Mouse (Mus musculus): ENCODE results near the gene Tnrc6b. TPM values are rescaled to one million over a fixed set of nuclear protein-coding genes. Genes with fewer than 3 reads are reported as not detected.

The Tnrc6b gene
- total and polyA plus RNA-seq, 3 experiments: 7.8 to 13.9 (median 8.0) TPM

GRCm38 (mm10) chr15:80682343-80682742, 28.8 kb upstream of the Tnrc6b start:
- no peak for DNase-seq (ENCODE audit: low read depth, low spot score)
- Histone ChIP-seq H3K79me2 (ENCODE audit: control insufficient read depth, insufficient read depth, low read length, poor library complexity) (no peaks in the 10 kb centered on the region), H3K36me3 (ENCODE audit: control insufficient read depth in 1 of 2, insufficient read depth in 2 of 2, low read length in 2 of 2) (no peaks in the 10 kb centered on the region), H3K4me3 (ENCODE audit: control insufficient read depth in 1 of 2, insufficient read depth in 1 of 2, low read depth in 2 of 2, low read length in 2 of 2) (no peak overlapping the region), H3K27ac (ENCODE audit: control insufficient read depth, low read depth, low read length) (no peak overlapping the region), H3K9me3 (replicated peaks; ENCODE audit: insufficient read depth, low read length) (no peaks in the 10 kb centered on the region), H3K27me3 (ENCODE audit: control insufficient read depth in 1 of 2, insufficient read depth in 2 of 2, low read length in 2 of 2) (peaks cover 5 to 16% of the 10 kb centered on the region in 2 experiments), H3K9ac (ENCODE audit: control insufficient read depth, low read depth, low read length, poor library complexity, severe bottlenecking) (no peak overlapping the region), H3K4me1 (ENCODE audit: control insufficient read depth in 1 of 2, insufficient read depth in 2 of 2, low read length in 2 of 2) (no peaks in the 10 kb centered on the region)
- TF ChIP-seq USF1 (IDR thresholded peaks at IDR 0.05; ENCODE audit: low read depth, low read length) (no peak), MAFK (IDR thresholded peaks at IDR 0.05; ENCODE audit: borderline replicate concordance, low read depth, low read length) (no peak), ZMIZ1 (IDR thresholded peaks at IDR 0.05; ENCODE audit: low read depth, low read length) (no peak), JUND (IDR thresholded peaks at IDR 0.05; ENCODE audit: low read depth, low read length) (no peak), MXI1 (IDR thresholded peaks at IDR 0.05; ENCODE audit: low read depth, low read length) (no peak), CHD2 (IDR thresholded peaks at IDR 0.05; ENCODE audit: low read length) (no peak), POLR2AphosphoS5 (IDR thresholded peaks at IDR 0.05; ENCODE audit: borderline replicate concordance, low read depth, low read length) (no peak), MYC (IDR thresholded peaks at IDR 0.05; ENCODE audit: low read depth, low read length) (no peak), EP300 (IDR thresholded peaks at IDR 0.05; ENCODE audit: low read depth in 1 of 2, low read length in 2 of 2) (no peak), RAD21 (IDR thresholded peaks at IDR 0.05; ENCODE audit: low read depth, low read length) (no peak), GATA1 (IDR thresholded peaks at IDR 0.05; ENCODE audit: low read depth, low read length) (no peak), CHD1 (IDR thresholded peaks at IDR 0.05; ENCODE audit: low read depth, low read length) (no peak), SIN3A (IDR thresholded peaks at IDR 0.05; ENCODE audit: low read length) (no peak)

- H3K9me3 ChIP-seq (replicated peaks; ENCODE audit: insufficient read depth, low read length): no peaks in the 10 kb centered on the region
- H3K79me2 ChIP-seq (ENCODE audit: control insufficient read depth, insufficient read depth, low read length, poor library complexity): no peaks in the 10 kb centered on the region
- no peak overlapping the region for H3K9ac ChIP-seq (ENCODE audit: control insufficient read depth, low read depth, low read length, poor library complexity, severe bottlenecking)
- no peaks in the 10 kb centered on the region for H3K36me3 ChIP-seq (ENCODE audit: control insufficient read depth in 1 of 2, insufficient read depth in 2 of 2, low read length in 2 of 2)
- peaks cover 5 to 16% of the 10 kb centered on the region in 2 experiments for H3K27me3 ChIP-seq (ENCODE audit: control insufficient read depth in 1 of 2, insufficient read depth in 2 of 2, low read length in 2 of 2)
- no peak for DNase-seq (ENCODE audit: low read depth, low spot score)
- no peak overlapping the region for H3K4me3 ChIP-seq (ENCODE audit: control insufficient read depth in 1 of 2, insufficient read depth in 1 of 2, low read depth in 2 of 2, low read length in 2 of 2)
- no peak for TF ChIP-seq RCOR1 (IDR thresholded peaks at IDR 0.05; ENCODE audit: low read depth, low read length)
- no peak for TF ChIP-seq POLR2AphosphoS5 (IDR thresholded peaks at IDR 0.05; ENCODE audit: borderline replicate concordance, low read depth, low read length)
- no peak for TF ChIP-seq HCFC1 (IDR thresholded peaks at IDR 0.05; ENCODE audit: low read depth, low read length)
- no peak for TF ChIP-seq MAFK (IDR thresholded peaks at IDR 0.05; ENCODE audit: borderline replicate concordance, low read depth, low read length)
- TF ChIP-seq ZNF384 (IDR thresholded peaks at IDR 0.05; ENCODE audit: low read depth, low read length): no peak
- TF ChIP-seq MYB (IDR thresholded peaks at IDR 0.05; ENCODE audit: low read depth, low read length): no peak
- TF ChIP-seq CHD1 (IDR thresholded peaks at IDR 0.05; ENCODE audit: low read depth, low read length): no peak
- no peak for TF ChIP-seq ETS1 (IDR thresholded peaks at IDR 0.05; ENCODE audit: low read depth, low read length)
- no peak for TF ChIP-seq SIN3A (IDR thresholded peaks at IDR 0.05; ENCODE audit: low read length)
- TF ChIP-seq KAT2A (conservative IDR thresholded peaks at IDR 0.05; ENCODE audit: low read depth, low read length): no peak
- TF ChIP-seq ELF1 (IDR thresholded peaks at IDR 0.05; ENCODE audit: low read depth, low read length): no peak
- no peak for TF ChIP-seq GATA1 (IDR thresholded peaks at IDR 0.05; ENCODE audit: low read depth, low read length)
- TF ChIP-seq USF2 (IDR thresholded peaks at IDR 0.05; ENCODE audit: borderline replicate concordance in 1 of 2, insufficient read depth in 1 of 2, low read depth in 1 of 2, low read length in 2 of 2): no peak
- no peak for TF ChIP-seq NELFE (IDR thresholded peaks at IDR 0.05; ENCODE audit: low read depth, low read length)
- TF ChIP-seq EP300 (IDR thresholded peaks at IDR 0.05; ENCODE audit: low read depth in 1 of 2, low read length in 2 of 2): no peak
- H3K4me1 ChIP-seq (ENCODE audit: control insufficient read depth in 1 of 2, insufficient read depth in 2 of 2, low read length in 2 of 2): no peaks in the 10 kb centered on the region
- no peak overlapping the region for H3K27ac ChIP-seq (ENCODE audit: control insufficient read depth, low read depth, low read length)
Measured at GRCm38 (mm10) chr15:80683151-80683550, 28.0 kb upstream of the Tnrc6b start.

All from MEL (cell line).